Mouse (Mus musculus) E14TG2a.4 (cell line): ENCODE results near the gene Atg4c.

ENCODE experiments used
- CTCF ChIP-seq: conservative IDR thresholded peaks from 2 replicates; pipeline ENCODE4 v1.5.1; 2014; ENCODE audit warnings: low read length
- NANOG ChIP-seq: IDR thresholded peaks from 2 replicates; pipeline ENCODE4 v1.6.1; 2014; ENCODE audit warnings: borderline replicate concordance, low read length, mixed read lengths
- POU5F1 ChIP-seq: IDR thresholded peaks from 2 replicates; pipeline ENCODE4 v1.6.1; 2014; ENCODE audit warnings: low read length, borderline replicate concordance

GRCm38 (mm10) chr4:99213123-99213522, 19.4 kb downstream of the Atg4c start:
- no peak for TF ChIP-seq CTCF
- no peak for TF ChIP-seq POU5F1
- TF ChIP-seq NANOG, result no peak
